Mouse (Mus musculus) lung, adult 10 weeks (tissue): ENCODE measurements around the gene Haus3. TPM values are rescaled to one million over a fixed set of nuclear protein-coding genes. Genes with fewer than 3 reads are reported as not detected.

Source experiments
- polyA plus RNA-seq: library from polyadenylated mRNA; stranded (reverse); fragments of 350-450 nt; fragmentation: Illumina TruSeq; extraction: RNeasy Lipid Tissue Mini Kit (QIAGEN cat#74804); gene quantifications from one replicate; pipeline ENCODE4 v1.2.3, GENCODE M21; 2014; ENCODE audit warnings: low read depth, low replicate concordance; ENCODE audit not compliant: insufficient read depth

Haus3 gene
- 5.5 TPM for polyA plus RNA-seq

DNA sequence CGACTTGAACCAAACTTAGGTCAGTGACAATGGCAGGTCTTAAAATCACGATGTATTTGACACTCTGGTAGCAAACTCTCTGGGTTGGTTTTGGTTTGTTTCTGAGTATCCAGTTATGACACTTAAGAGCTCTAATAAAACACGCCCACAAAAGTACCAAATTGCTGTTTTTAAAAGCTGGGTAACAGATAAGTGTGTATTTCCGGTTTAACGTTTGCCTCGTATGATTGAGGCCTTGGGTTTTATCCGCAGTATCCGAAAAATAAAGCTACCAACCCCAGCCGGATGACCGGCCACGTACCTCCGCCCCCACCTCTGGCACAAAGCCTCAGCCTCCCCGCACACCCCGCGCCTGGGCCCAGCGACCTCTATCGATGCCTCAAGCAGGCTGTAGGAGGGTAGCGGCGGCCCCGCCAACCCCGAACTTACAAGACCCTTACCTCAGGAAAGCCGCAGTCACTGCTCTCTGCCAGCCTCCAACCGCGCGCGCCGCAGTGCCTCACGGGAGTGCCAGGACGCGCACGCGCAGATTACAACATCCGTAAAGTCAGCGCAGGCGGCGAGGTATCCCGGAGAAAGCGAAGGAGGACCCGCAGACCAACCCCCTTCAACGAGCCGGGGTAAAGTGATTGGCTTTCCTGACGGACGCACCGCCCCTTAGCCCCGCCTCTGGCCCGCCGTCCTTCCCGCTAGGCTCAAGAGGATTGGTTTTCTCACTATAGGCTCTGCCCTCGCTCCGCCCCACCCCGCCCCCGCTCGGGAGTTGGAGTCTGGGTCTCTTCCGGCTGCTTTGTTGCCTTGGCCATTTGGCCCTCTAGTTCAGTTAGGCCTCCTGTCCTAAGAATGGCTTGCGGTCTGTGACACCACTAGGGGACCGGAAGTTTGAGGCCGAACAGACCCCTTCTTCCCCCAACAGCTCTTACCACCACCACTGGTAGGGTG, at the start of gene Haus3, which contains the start of gene Poln:
Gene Haus3 (minus strand): TSS at position 578 of the 942 bp plus-strand sequence.
Gene Poln (minus strand): TSS at position 499 of the 942 bp plus-strand sequence.

DNA sequence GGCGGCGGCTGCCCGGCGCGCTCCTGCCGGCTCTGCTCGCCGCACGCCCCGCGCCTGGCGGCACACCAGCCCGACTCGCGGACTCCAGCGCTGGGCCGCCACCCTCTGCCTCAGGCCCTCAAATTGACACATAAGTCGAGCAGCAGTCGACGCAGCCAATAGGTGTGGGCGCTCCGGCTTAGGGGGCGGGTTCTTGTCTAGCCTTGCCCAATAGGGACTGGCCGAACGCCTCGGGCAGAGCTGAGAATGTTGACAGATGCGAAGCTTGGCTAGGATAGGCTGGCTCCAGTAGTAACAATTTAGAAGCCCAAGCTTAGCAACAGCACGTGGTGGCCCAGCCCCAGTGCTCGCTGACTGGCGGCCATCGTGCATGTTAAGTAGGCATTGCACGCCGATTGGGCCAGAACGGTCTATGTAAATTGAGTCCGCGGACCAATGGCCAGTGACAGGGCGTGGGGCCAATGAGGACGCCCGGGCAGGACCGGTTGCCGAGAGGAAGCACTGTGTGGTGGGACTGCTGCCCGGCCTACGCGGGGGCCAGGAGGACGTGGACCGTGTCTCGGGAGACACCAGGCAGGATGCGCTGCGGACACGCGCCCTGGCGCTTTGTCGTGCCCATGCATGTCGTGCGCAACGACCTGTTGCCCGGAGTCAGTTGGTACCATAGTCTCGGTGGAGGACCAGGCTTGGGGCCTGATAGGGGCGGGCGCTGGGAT, 18.4 kb upstream of the Haus3 start, which contains the start of gene Mxd4:
Gene Mxd4 (minus strand): TSS at position 120 of the 716 bp plus-strand sequence.

Other genes with a start within 250 kb of the Haus3 start
- gene Nelfa, start 233.1 kb downstream of the Haus3 start, polyA plus RNA-seq, result 10.9 TPM
- gene Gm1673, start 186.1 kb downstream of the Haus3 start, polyA plus RNA-seq, result 10.8 TPM
- gene Nat8l, start 173.5 kb downstream of the Haus3 start, polyA plus RNA-seq, result 1.1 TPM
- 1.1 TPM for gene Poln, start 79 bp downstream of the Haus3 start, polyA plus RNA-seq
- 103 TPM for gene Mxd4, start 18.2 kb upstream of the Haus3 start, polyA plus RNA-seq
- gene Zfyve28, start 118.9 kb upstream of the Haus3 start, polyA plus RNA-seq, result 0.63 TPM
- 0.49 TPM for gene Cfap99, start 119.1 kb upstream of the Haus3 start, polyA plus RNA-seq
- gene Rnf4, start 166.8 kb upstream of the Haus3 start, polyA plus RNA-seq, result 37.3 TPM
- 4.8 TPM for gene Fam193a, start 200.4 kb upstream of the Haus3 start, polyA plus RNA-seq